Mouse (Mus musculus): ENCODE measurements around the gene Scd3. TPM values are rescaled to one million over a fixed set of nuclear protein-coding genes. Genes with fewer than 3 reads are reported as not detected.

The Scd3 gene
- polyA plus RNA-seq, 1 experiment from 2014 or later, result 0.76 TPM

GRCm38 (mm10) chr19:44260487-44260886 is 57.4 kb downstream of the Scd3 start:
- H3K9ac ChIP-seq (ENCODE audit: low read length), result no peak overlapping the region
- no peaks in the 10 kb centered on the region for H3K36me3 ChIP-seq (ENCODE audit: control insufficient read depth, insufficient read depth, low read length)
- no peaks in the 10 kb centered on the region for H3K9me3 ChIP-seq (ENCODE audit: control insufficient read depth, low read length)
- ATAC-seq (ENCODE audit: insufficient read depth, low FRiP score, low TSS enrichment), result no peak
- no peak overlapping the region for H3K27ac ChIP-seq (ENCODE audit: low read depth, low read length)
- no peak overlapping the region for H3K4me2 ChIP-seq (ENCODE audit: low read depth)
- no peaks in the 10 kb centered on the region for H3K27me3 ChIP-seq (ENCODE audit: control insufficient read depth, insufficient read depth, low read length)
- H3K4me3 ChIP-seq (ENCODE audit: low read depth, low read length), result no peak overlapping the region
- WGBS, result 90% methylated on average over 5 of the region's 5 CpGs
- no peak for DNase-seq (ENCODE audit: low spot score)
- peaks cover 3% of the 10 kb centered on the region; the same call in 1 of the 2 replicates for H3K4me1 ChIP-seq (ENCODE audit: control insufficient read depth, insufficient read depth, low read length)

- H3K27me3 ChIP-seq (ENCODE audit: control insufficient read depth, insufficient read depth, low read length), result no peaks in the 10 kb centered on the region
- ATAC-seq (ENCODE audit: insufficient read depth, low FRiP score, low TSS enrichment) (no peak), DNase-seq (ENCODE audit: low spot score) (no peak)
- H3K27ac ChIP-seq (ENCODE audit: low read depth, low read length), result no peak overlapping the region
- WGBS, result 82% methylated on average over 7 of the region's 7 CpGs
- H3K4me3 ChIP-seq (ENCODE audit: low read depth, low read length), result no peak overlapping the region
- H3K9ac ChIP-seq (ENCODE audit: low read length), result no peak overlapping the region
- H3K4me2 ChIP-seq (ENCODE audit: low read depth), result no peak overlapping the region
- no peaks in the 10 kb centered on the region for H3K9me3 ChIP-seq (ENCODE audit: control insufficient read depth, low read length)
- H3K36me3 ChIP-seq (ENCODE audit: control insufficient read depth, insufficient read depth, low read length), result no peaks in the 10 kb centered on the region
- H3K4me1 ChIP-seq (ENCODE audit: control insufficient read depth, insufficient read depth, low read length), result peaks cover 10% of the 10 kb centered on the region; the same call in 1 of the 2 replicates
These were observed 58.7 kb downstream of the Scd3 start for GRCm38 (mm10) chr19:44261774-44262173.

- no peaks in the 10 kb centered on the region for H3K9me3 ChIP-seq (ENCODE audit: control insufficient read depth, low read length)
- H3K4me3 ChIP-seq (ENCODE audit: low read depth, low read length), result no peak overlapping the region
- DNase-seq (ENCODE audit: low spot score), result no peak
- no peak overlapping the region for H3K4me2 ChIP-seq (ENCODE audit: low read depth)
- no peak for ATAC-seq (ENCODE audit: insufficient read depth, low FRiP score, low TSS enrichment)
- H3K36me3 ChIP-seq (ENCODE audit: control insufficient read depth, insufficient read depth, low read length), result no peaks in the 10 kb centered on the region
- peaks cover 16% of the 10 kb centered on the region; the same call in 1 of the 2 replicates for H3K4me1 ChIP-seq (ENCODE audit: control insufficient read depth, insufficient read depth, low read length)
- WGBS, result 84% methylated on average over 3 of the region's 3 CpGs
- no peak overlapping the region for H3K9ac ChIP-seq (ENCODE audit: low read length)
- no peak overlapping the region for H3K27ac ChIP-seq (ENCODE audit: low read depth, low read length)
- no peaks in the 10 kb centered on the region for H3K27me3 ChIP-seq (ENCODE audit: control insufficient read depth, insufficient read depth, low read length)
These were observed 60.5 kb downstream of the Scd3 start for GRCm38 (mm10) chr19:44263581-44263980.

- no peaks in the 10 kb centered on the region for H3K27me3 ChIP-seq (ENCODE audit: control insufficient read depth, insufficient read depth, low read length)
- no peak overlapping the region for H3K9ac ChIP-seq (ENCODE audit: low read length)
- no peak overlapping the region for H3K4me3 ChIP-seq (ENCODE audit: low read depth, low read length)
- 79% methylated on average over 9 of the region's 9 CpGs for WGBS
- H3K9me3 ChIP-seq (ENCODE audit: control insufficient read depth, low read length), result no peaks in the 10 kb centered on the region
- H3K4me1 ChIP-seq (ENCODE audit: control insufficient read depth, insufficient read depth, low read length), result peaks cover 16% of the 10 kb centered on the region; the same call in 1 of the 2 replicates
- ATAC-seq (ENCODE audit: insufficient read depth, low FRiP score, low TSS enrichment) (no peak), DNase-seq (ENCODE audit: low spot score) (no peak)
- no peak overlapping the region for H3K27ac ChIP-seq (ENCODE audit: low read depth, low read length)
- no peak overlapping the region for H3K4me2 ChIP-seq (ENCODE audit: low read depth)
- no peaks in the 10 kb centered on the region for H3K36me3 ChIP-seq (ENCODE audit: control insufficient read depth, insufficient read depth, low read length)
These were observed 61.2 kb downstream of the Scd3 start for GRCm38 (mm10) chr19:44264226-44264625.

GRCm38 (mm10) chr19:44265300-44265699 is 62.2 kb downstream of the Scd3 start:
- H3K9me3 ChIP-seq (ENCODE audit: control insufficient read depth, low read length), result no peaks in the 10 kb centered on the region
- no peak overlapping the region for H3K27ac ChIP-seq (ENCODE audit: low read depth, low read length)
- DNase-seq (ENCODE audit: low spot score), result no peak
- H3K27me3 ChIP-seq (ENCODE audit: control insufficient read depth, insufficient read depth, low read length), result no peaks in the 10 kb centered on the region
- 12% methylated on average over 7 of the region's 7 CpGs for WGBS
- no peak for ATAC-seq (ENCODE audit: insufficient read depth, low FRiP score, low TSS enrichment)
- no peak overlapping the region for H3K9ac ChIP-seq (ENCODE audit: low read length)
- H3K4me2 ChIP-seq (ENCODE audit: low read depth), result no peak overlapping the region
- H3K36me3 ChIP-seq (ENCODE audit: control insufficient read depth, insufficient read depth, low read length), result no peaks in the 10 kb centered on the region
- no peak overlapping the region for H3K4me3 ChIP-seq (ENCODE audit: low read depth, low read length)
- H3K4me1 ChIP-seq (ENCODE audit: control insufficient read depth, insufficient read depth, low read length), result peaks cover 16% of the 10 kb centered on the region; the same call in 1 of the 2 replicates

GRCm38 (mm10) chr19:44265911-44266337 is 62.9 kb downstream of the Scd3 start:
- Histone ChIP-seq H3K9ac (ENCODE audit: low read length) (no peak overlapping the region), H3K9me3 (ENCODE audit: control insufficient read depth, low read length) (no peaks in the 10 kb centered on the region), H3K27me3 (ENCODE audit: control insufficient read depth, insufficient read depth, low read length) (no peaks in the 10 kb centered on the region), H3K36me3 (ENCODE audit: control insufficient read depth, insufficient read depth, low read length) (no peaks in the 10 kb centered on the region), H3K4me1 (ENCODE audit: control insufficient read depth, insufficient read depth, low read length) (peaks cover 16% of the 10 kb centered on the region; the same call in 1 of the 2 replicates), H3K27ac (ENCODE audit: low read depth, low read length) (peak overlapping the region; percentile 93; the same call in 1 of the 2 replicates), H3K4me3 (ENCODE audit: low read depth, low read length) (no peak overlapping the region), H3K4me2 (ENCODE audit: low read depth) (peak overlapping the region; percentile 72)
- ATAC-seq (ENCODE audit: insufficient read depth, low FRiP score, low TSS enrichment) (peak; percentile 51), DNase-seq (ENCODE audit: low spot score) (peak; percentile 63)
- 15% methylated on average over 5 of the region's 5 CpGs for WGBS

- H3K27me3 ChIP-seq (ENCODE audit: control insufficient read depth, insufficient read depth, low read length), result no peaks in the 10 kb centered on the region
- peaks cover 16% of the 10 kb centered on the region; the same call in 1 of the 2 replicates for H3K4me1 ChIP-seq (ENCODE audit: control insufficient read depth, insufficient read depth, low read length)
- no peak overlapping the region; the same call in 1 of the 2 replicates for H3K9ac ChIP-seq (ENCODE audit: low read length)
- WGBS, result 5% methylated on average over 6 of the region's 6 CpGs
- no peaks in the 10 kb centered on the region for H3K9me3 ChIP-seq (ENCODE audit: control insufficient read depth, low read length)
- ATAC-seq (ENCODE audit: insufficient read depth, low FRiP score, low TSS enrichment) (peak; percentile 22; the same call in 1 of the 2 replicates), DNase-seq (ENCODE audit: low spot score) (no peak)
- peak overlapping the region; percentile 93 for H3K27ac ChIP-seq (ENCODE audit: low read depth, low read length)
- H3K4me3 ChIP-seq (ENCODE audit: low read depth, low read length), result peak overlapping the region; percentile 46
- H3K36me3 ChIP-seq (ENCODE audit: control insufficient read depth, insufficient read depth, low read length), result no peaks in the 10 kb centered on the region
- H3K4me2 ChIP-seq (ENCODE audit: low read depth), result peak overlapping the region; percentile 72
These were observed 63.4 kb downstream of the Scd3 start for GRCm38 (mm10) chr19:44266458-44266823.

GRCm38 (mm10) chr19:44266824-44267498 is 63.9 kb downstream of the Scd3 start:
- peak overlapping the region; percentile 93 for H3K27ac ChIP-seq (ENCODE audit: low read depth, low read length)
- no peaks in the 10 kb centered on the region for H3K9me3 ChIP-seq (ENCODE audit: control insufficient read depth, low read length)
- no peaks in the 10 kb centered on the region for H3K27me3 ChIP-seq (ENCODE audit: control insufficient read depth, insufficient read depth, low read length)
- no peaks in the 10 kb centered on the region for H3K36me3 ChIP-seq (ENCODE audit: control insufficient read depth, insufficient read depth, low read length)
- under 1% methylated on average over 43 of the region's 43 CpGs for WGBS
- DNase-seq (ENCODE audit: low spot score) (peak; percentile 93), ATAC-seq (ENCODE audit: insufficient read depth, low FRiP score, low TSS enrichment) (peak; percentile 95)
- peaks cover 16% of the 10 kb centered on the region; the same call in 1 of the 2 replicates for H3K4me1 ChIP-seq (ENCODE audit: control insufficient read depth, insufficient read depth, low read length)
- peak overlapping the region; percentile 79 for H3K9ac ChIP-seq (ENCODE audit: low read length)
- peak overlapping the region; percentile 72 for H3K4me2 ChIP-seq (ENCODE audit: low read depth)
- peak overlapping the region; percentile 46 for H3K4me3 ChIP-seq (ENCODE audit: low read depth, low read length)

- no peak for ATAC-seq (ENCODE audit: insufficient read depth, low FRiP score, low TSS enrichment)
- Histone ChIP-seq H3K36me3 (ENCODE audit: control insufficient read depth, insufficient read depth, low read length) (no peaks in the 10 kb centered on the region), H3K9me3 (ENCODE audit: control insufficient read depth, low read length) (no peaks in the 10 kb centered on the region), H3K9ac (ENCODE audit: low read length) (peak overlapping the region; percentile 79), H3K27me3 (ENCODE audit: control insufficient read depth, insufficient read depth, low read length) (no peaks in the 10 kb centered on the region), H3K4me3 (ENCODE audit: low read depth, low read length) (peak overlapping the region; percentile 46), H3K4me1 (ENCODE audit: control insufficient read depth, insufficient read depth, low read length) (peaks cover 16% of the 10 kb centered on the region; the same call in 1 of the 2 replicates), H3K4me2 (ENCODE audit: low read depth) (peak overlapping the region; percentile 72), H3K27ac (ENCODE audit: low read depth, low read length) (peak overlapping the region; percentile 93)
- WGBS, result 13% methylated on average over 16 of the region's 18 CpGs
- no peak for DNase-seq (ENCODE audit: low spot score)
These were observed 64.5 kb downstream of the Scd3 start for GRCm38 (mm10) chr19:44267499-44268002.

All from neural tube, embryonic 11.5 days (tissue).